Mouse (Mus musculus): ENCODE data around the gene Ipmk. TPM values are rescaled to one million over a fixed set of nuclear protein-coding genes. Genes with fewer than 3 reads are reported as not detected.

Gene Ipmk
- total RNA-seq, 2 experiments from 2014 or later, result 10.8 to 11.8 TPM

GRCm38 (mm10) chr10:71338156-71338905 lies 9.2 kb upstream of the Ipmk start:
- no peak for DNase-seq

GRCm38 (mm10) chr10:71339463-71339862 lies 8.1 kb upstream of the Ipmk start:
- DNase-seq, result no peak
- intact Hi-C loops (cut with DNase I; ENCODE audit: low total_unique reads), result no loop called here

More at GRCm38 (mm10) chr10:71338156-71338905, 9.2 kb upstream of the Ipmk start:
- intact Hi-C loops (cut with DNase I; ENCODE audit: low total_unique reads), result no loop called here

- no peak for DNase-seq
- intact Hi-C loops (cut with DNase I; ENCODE audit: low total_unique reads), result no loop called here
These were observed 7.4 kb upstream of the Ipmk start for GRCm38 (mm10) chr10:71340195-71340594.

- intact Hi-C loops (cut with DNase I; ENCODE audit: low total_unique reads), result no loop called here
- no peak for DNase-seq
These were observed 6.3 kb upstream of the Ipmk start for GRCm38 (mm10) chr10:71341290-71341689.

GRCm38 (mm10) chr10:71342030-71342805 lies 5.3 kb upstream of the Ipmk start:
- intact Hi-C loops (cut with DNase I; ENCODE audit: low total_unique reads), result no loop called here
- DNase-seq, result no peak

GRCm38 (mm10) chr10:71343130-71343529 lies 4.4 kb upstream of the Ipmk start:
- no peak for DNase-seq
- intact Hi-C loops (cut with DNase I; ENCODE audit: low total_unique reads), result no loop called here

- no peak for DNase-seq
- intact Hi-C loops (cut with DNase I; ENCODE audit: low total_unique reads), result no loop called here
These were observed 3.8 kb upstream of the Ipmk start for GRCm38 (mm10) chr10:71343567-71344265.

GRCm38 (mm10) chr10:71344579-71345143 lies 2.9 kb upstream of the Ipmk start, which contains the start of gene Cisd1:
Cisd1 (minus strand) TSS chr10:71344954.
- intact Hi-C loops (cut with DNase I; ENCODE audit: low total_unique reads), result no loop called here
- peak; percentile 95 for DNase-seq

GRCm38 (mm10) chr10:71346106-71346505 lies 1.5 kb upstream of the Ipmk start:
- intact Hi-C loops (cut with DNase I; ENCODE audit: low total_unique reads), result no loop called here
- no peak for DNase-seq

- intact Hi-C loops (cut with DNase I; ENCODE audit: low total_unique reads), result no loop called here
- DNase-seq, result no peak
These were observed 648 bp upstream of the Ipmk start for GRCm38 (mm10) chr10:71346722-71347508.

- intact Hi-C loops (cut with DNase I; ENCODE audit: low total_unique reads), result no loop called here
- peak; percentile 39 for DNase-seq
These were observed 537 bp downstream of the Ipmk start for GRCm38 (mm10) chr10:71347964-71348636.

GRCm38 (mm10) chr10:71348637-71349280 lies 1.2 kb downstream of the Ipmk start:
- no peak for DNase-seq
- intact Hi-C loops (cut with DNase I; ENCODE audit: low total_unique reads), result no loop called here

GRCm38 (mm10) chr10:71349290-71349689 lies 1.7 kb downstream of the Ipmk start:
- intact Hi-C loops (cut with DNase I; ENCODE audit: low total_unique reads), result no loop called here
- no peak for DNase-seq

- DNase-seq, result no peak
- intact Hi-C loops (cut with DNase I; ENCODE audit: low total_unique reads), result no loop called here
These were observed 3.7 kb downstream of the Ipmk start for GRCm38 (mm10) chr10:71351301-71351700.

- intact Hi-C loops (cut with DNase I; ENCODE audit: low total_unique reads), result no loop called here
- no peak for DNase-seq
These were observed 6.3 kb downstream of the Ipmk start for GRCm38 (mm10) chr10:71353850-71354249.

- intact Hi-C loops (cut with DNase I; ENCODE audit: low total_unique reads), result no loop called here
- no peak for DNase-seq
These were observed 7.4 kb downstream of the Ipmk start for GRCm38 (mm10) chr10:71354947-71355346.

GRCm38 (mm10) chr10:71361044-71361443 lies 13.5 kb downstream of the Ipmk start:
- DNase-seq, result no peak
- intact Hi-C loops (cut with DNase I; ENCODE audit: low total_unique reads), result no loop called here

Measured in gastrocnemius, postnatal 14 days (tissue).